Mouse (Mus musculus): ENCODE data around the gene 1700010I14Rik. TPM values are rescaled to one million over a fixed set of nuclear protein-coding genes. Genes with fewer than 3 reads are reported as not detected.

The 1700010I14Rik gene
- polyA plus RNA-seq, 1 experiment, result 2.4 TPM

- no peak for TF ChIP-seq CTCF (IDR thresholded peaks at IDR 0.05; ENCODE audit: borderline replicate concordance, extremely low read depth, insufficient read depth, insufficient read length)
- no peak for TF ChIP-seq POLR2A (IDR thresholded peaks at IDR 0.05; ENCODE audit: borderline replicate concordance, extremely low read depth, insufficient read depth, insufficient read length, poor library complexity, severe bottlenecking)
- DNase-seq (ENCODE audit: low read depth), result no peak
Observed at GRCm38 (mm10) chr17:8974823-8975397, 13.2 kb upstream of the 1700010I14Rik start.

GRCm38 (mm10) chr17:8976745-8977144 lies 11.4 kb upstream of the 1700010I14Rik start:
- no peak for DNase-seq (ENCODE audit: low read depth)
- no peak for TF ChIP-seq POLR2A (IDR thresholded peaks at IDR 0.05; ENCODE audit: borderline replicate concordance, extremely low read depth, insufficient read depth, insufficient read length, poor library complexity, severe bottlenecking)
- no peak for TF ChIP-seq CTCF (IDR thresholded peaks at IDR 0.05; ENCODE audit: borderline replicate concordance, extremely low read depth, insufficient read depth, insufficient read length)

GRCm38 (mm10) chr17:8977271-8977670 lies 10.9 kb upstream of the 1700010I14Rik start:
- no peak for DNase-seq (ENCODE audit: low read depth)
- TF ChIP-seq POLR2A (IDR thresholded peaks at IDR 0.05; ENCODE audit: borderline replicate concordance, extremely low read depth, insufficient read depth, insufficient read length, poor library complexity, severe bottlenecking) (no peak), CTCF (IDR thresholded peaks at IDR 0.05; ENCODE audit: borderline replicate concordance, extremely low read depth, insufficient read depth, insufficient read length) (no peak)

GRCm38 (mm10) chr17:8983576-8983975 lies 4.6 kb upstream of the 1700010I14Rik start:
- peak; percentile 55 for DNase-seq (ENCODE audit: low read depth)
- TF ChIP-seq POLR2A (IDR thresholded peaks at IDR 0.05; ENCODE audit: borderline replicate concordance, extremely low read depth, insufficient read depth, insufficient read length, poor library complexity, severe bottlenecking), result no peak
- TF ChIP-seq CTCF (IDR thresholded peaks at IDR 0.05; ENCODE audit: borderline replicate concordance, extremely low read depth, insufficient read depth, insufficient read length), result no peak

GRCm38 (mm10) chr17:8985714-8986113 lies 2.4 kb upstream of the 1700010I14Rik start:
- DNase-seq (ENCODE audit: low read depth), result peak; percentile 90
- TF ChIP-seq POLR2A (IDR thresholded peaks at IDR 0.05; ENCODE audit: borderline replicate concordance, extremely low read depth, insufficient read depth, insufficient read length, poor library complexity, severe bottlenecking) (no peak), CTCF (IDR thresholded peaks at IDR 0.05; ENCODE audit: borderline replicate concordance, extremely low read depth, insufficient read depth, insufficient read length) (no peak)

GRCm38 (mm10) chr17:8986551-8986950 lies 1.6 kb upstream of the 1700010I14Rik start:
- peak; percentile 87 for DNase-seq (ENCODE audit: low read depth)
- TF ChIP-seq CTCF (IDR thresholded peaks at IDR 0.05; ENCODE audit: borderline replicate concordance, extremely low read depth, insufficient read depth, insufficient read length), result no peak
- no peak for TF ChIP-seq POLR2A (IDR thresholded peaks at IDR 0.05; ENCODE audit: borderline replicate concordance, extremely low read depth, insufficient read depth, insufficient read length, poor library complexity, severe bottlenecking)

- no peak for TF ChIP-seq POLR2A (IDR thresholded peaks at IDR 0.05; ENCODE audit: borderline replicate concordance, extremely low read depth, insufficient read depth, insufficient read length, poor library complexity, severe bottlenecking)
- no peak for TF ChIP-seq CTCF (IDR thresholded peaks at IDR 0.05; ENCODE audit: borderline replicate concordance, extremely low read depth, insufficient read depth, insufficient read length)
- no peak for DNase-seq (ENCODE audit: low read depth)
Observed at GRCm38 (mm10) chr17:8987369-8987768, 764 bp upstream of the 1700010I14Rik start.

GRCm38 (mm10) chr17:8991160-8991559 lies 3.0 kb downstream of the 1700010I14Rik start:
- TF ChIP-seq POLR2A (IDR thresholded peaks at IDR 0.05; ENCODE audit: borderline replicate concordance, extremely low read depth, insufficient read depth, insufficient read length, poor library complexity, severe bottlenecking) (no peak), CTCF (IDR thresholded peaks at IDR 0.05; ENCODE audit: borderline replicate concordance, extremely low read depth, insufficient read depth, insufficient read length) (peak; percentile 54; the same call in 1 of the 2 replicates)
- peak; percentile 55 for DNase-seq (ENCODE audit: low read depth)

GRCm38 (mm10) chr17:8995344-8995743 lies 7.2 kb downstream of the 1700010I14Rik start:
- TF ChIP-seq CTCF (IDR thresholded peaks at IDR 0.05; ENCODE audit: borderline replicate concordance, extremely low read depth, insufficient read depth, insufficient read length) (no peak), POLR2A (IDR thresholded peaks at IDR 0.05; ENCODE audit: borderline replicate concordance, extremely low read depth, insufficient read depth, insufficient read length, poor library complexity, severe bottlenecking) (no peak)
- DNase-seq (ENCODE audit: low read depth), result no peak

- TF ChIP-seq POLR2A (IDR thresholded peaks at IDR 0.05; ENCODE audit: borderline replicate concordance, extremely low read depth, insufficient read depth, insufficient read length, poor library complexity, severe bottlenecking), result no peak
- TF ChIP-seq CTCF (IDR thresholded peaks at IDR 0.05; ENCODE audit: borderline replicate concordance, extremely low read depth, insufficient read depth, insufficient read length), result no peak
Observed at GRCm38 (mm10) chr17:9002438-9002837, 14.3 kb downstream of the 1700010I14Rik start.

GRCm38 (mm10) chr17:9004516-9004915 lies 16.4 kb downstream of the 1700010I14Rik start:
- no peak for TF ChIP-seq CTCF (IDR thresholded peaks at IDR 0.05; ENCODE audit: borderline replicate concordance, extremely low read depth, insufficient read depth, insufficient read length)
- TF ChIP-seq POLR2A (IDR thresholded peaks at IDR 0.05; ENCODE audit: borderline replicate concordance, extremely low read depth, insufficient read depth, insufficient read length, poor library complexity, severe bottlenecking), result no peak
- DNase-seq (ENCODE audit: low read depth), result no peak

More at GRCm38 (mm10) chr17:9002438-9002837, 14.3 kb downstream of the 1700010I14Rik start:
- no peak for DNase-seq (ENCODE audit: low read depth)

All from brain, embryonic 14.5 days (tissue).